Mouse (Mus musculus) heart, postnatal 0 days (tissue): Measurements from ENCODE around the gene Rbx1.

ENCODE experiments used
- CTCF ChIP-seq: IDR thresholded peaks from 2 replicates; pipeline ENCODE4 v1.5.1; 2016; ENCODE audit warnings: antibody characterized with exemption, control low read depth, low read depth
- EP300 ChIP-seq: IDR thresholded peaks from 2 replicates; pipeline ENCODE4 v1.6.1; 2016; ENCODE audit warnings: antibody characterized with exemption, low read depth

GRCm38 (mm10) chr15:81475654-81476053 lies 9.6 kb downstream of the Rbx1 start:
- TF ChIP-seq CTCF (peak; percentile 28; the same call in 1 of the 2 replicates), EP300 (no peak)
